Mouse (Mus musculus) right cerebral cortex, postnatal 4 days (tissue): ENCODE results near the gene Rasgrf1.

Experiments
- DNase-seq: peaks from one replicate; pipeline ENCODE4 v3.0.0-alpha.2; 2022

Gene Rasgrf1

DNA sequence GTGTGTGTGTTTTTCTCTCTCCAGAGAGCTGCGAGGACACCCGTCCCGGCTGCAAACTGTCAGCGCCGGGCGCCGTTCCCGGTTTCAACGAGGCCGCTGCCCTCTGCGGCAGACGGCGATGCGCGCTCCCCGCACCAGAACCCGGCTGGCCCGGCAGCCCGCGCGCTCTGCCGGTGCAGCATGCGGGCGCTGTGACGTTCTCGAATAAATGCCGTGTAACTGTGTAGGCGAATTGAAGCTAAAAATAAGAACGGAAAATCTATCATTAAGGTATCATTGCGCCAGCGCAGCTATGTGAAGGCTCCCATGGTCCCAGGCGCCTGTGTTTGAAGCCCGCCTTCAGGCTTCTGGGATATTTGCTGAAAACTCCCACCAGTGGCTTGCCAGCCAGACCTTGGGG, 1.1 kb upstream of the Rasgrf1 start:
- DNase-seq = peak; percentile 64

DNA sequence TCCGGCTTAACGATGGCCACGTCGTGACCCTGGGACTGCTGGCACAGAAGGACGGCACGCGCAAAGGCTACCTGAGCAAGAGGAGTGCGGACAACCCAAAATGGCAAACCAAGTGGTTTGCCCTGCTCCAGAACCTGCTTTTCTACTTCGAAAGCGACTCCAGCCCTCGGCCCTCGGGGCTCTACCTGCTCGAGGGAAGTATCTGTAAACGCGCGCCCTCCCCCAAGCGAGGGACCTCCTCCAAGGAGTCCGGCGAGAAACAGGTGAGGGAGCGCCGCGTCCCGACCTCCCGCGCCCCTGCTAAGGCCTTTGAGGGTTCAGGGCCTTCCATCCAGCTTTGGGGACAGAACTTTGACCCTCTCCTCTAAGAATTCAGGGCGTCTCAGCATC, 298 bp downstream of the Rasgrf1 start:
- DNase-seq = no peak

DNA sequence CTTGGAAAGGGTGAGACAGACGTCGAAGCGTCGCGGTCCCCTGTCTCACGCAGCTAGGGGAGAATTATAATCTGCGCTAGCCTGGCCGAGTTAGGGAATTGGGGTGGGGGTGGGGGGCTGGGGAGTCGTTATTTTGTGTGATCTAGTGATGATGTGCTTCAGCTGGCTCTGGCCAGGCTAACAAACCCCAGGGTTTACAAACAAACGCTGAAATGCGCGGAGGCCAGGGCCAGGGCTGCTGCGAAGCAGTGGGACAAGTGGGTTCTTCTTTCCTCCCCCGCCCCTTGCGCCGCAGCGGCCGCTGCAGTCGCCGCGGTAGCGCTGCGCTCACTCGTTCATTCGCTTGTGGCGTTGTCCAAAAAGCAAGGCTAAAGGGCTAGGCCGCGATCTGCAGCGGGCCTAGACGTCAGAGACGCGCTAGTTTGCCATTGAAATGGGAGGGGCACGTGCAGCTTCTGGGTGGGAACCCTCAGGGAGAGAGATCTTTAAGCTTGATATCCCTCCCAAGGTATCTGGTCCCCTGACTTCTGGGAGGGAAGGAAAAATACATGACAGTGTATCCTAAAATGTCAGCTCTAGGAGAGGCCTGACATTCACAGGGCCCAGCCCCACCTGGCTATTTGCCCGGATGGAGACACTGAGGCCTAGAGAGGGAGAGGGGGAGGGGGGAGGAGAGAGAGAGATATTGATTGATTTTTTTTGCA, 1.2 kb downstream of the Rasgrf1 start:
- DNase-seq = no peak

DNA sequence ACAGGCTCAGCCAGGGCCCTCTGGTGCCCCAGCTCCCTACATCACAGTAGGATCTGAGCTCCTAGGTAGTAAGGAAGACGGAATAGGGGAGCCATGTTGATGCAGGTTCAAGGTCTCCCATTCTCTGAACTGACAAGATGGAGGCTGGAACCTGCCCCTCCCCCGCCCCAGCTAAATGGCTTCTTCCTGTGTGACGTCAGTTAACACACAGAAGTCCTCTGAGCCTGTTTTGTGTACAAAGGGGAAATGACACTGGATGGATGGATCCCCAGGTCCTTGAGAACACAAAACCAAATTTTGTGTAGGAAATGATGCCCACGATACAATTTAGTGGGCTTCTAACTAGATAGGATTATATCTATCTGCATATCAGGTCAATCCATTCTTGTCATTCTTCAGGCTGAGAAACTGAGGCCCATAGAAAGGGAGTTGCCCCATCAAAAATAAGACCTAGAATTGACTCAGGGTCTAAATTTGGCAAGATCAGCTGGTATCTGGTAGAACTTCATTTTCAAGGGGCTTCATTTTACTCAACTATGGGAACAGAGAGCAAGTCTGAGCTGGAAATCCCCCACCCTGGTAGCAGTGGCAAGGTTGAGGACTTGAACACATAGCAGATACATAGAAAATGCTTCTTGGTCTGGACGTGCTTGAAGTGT, 2.3 kb downstream of the Rasgrf1 start:
- no peak for DNase-seq

DNA sequence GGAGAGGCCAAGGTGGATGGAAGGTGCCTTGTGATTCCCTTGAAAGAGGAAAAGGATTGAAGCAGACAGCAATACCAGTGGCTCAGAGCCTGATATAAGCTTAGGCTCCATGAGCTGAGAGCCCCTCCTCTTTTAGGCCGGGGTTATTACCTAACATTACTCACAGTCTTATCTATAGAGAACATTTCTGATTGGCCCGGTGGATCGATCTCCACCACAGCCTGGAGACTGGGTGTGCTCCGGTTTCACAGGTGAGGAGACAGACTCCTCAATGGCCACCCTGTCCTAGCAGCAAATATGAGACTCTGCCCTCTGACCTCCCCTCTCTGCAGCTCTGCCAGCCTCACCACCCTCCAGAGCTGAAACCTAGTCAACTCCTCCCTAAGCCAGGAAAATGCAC, 3.4 kb downstream of the Rasgrf1 start:
- no peak for DNase-seq

DNA sequence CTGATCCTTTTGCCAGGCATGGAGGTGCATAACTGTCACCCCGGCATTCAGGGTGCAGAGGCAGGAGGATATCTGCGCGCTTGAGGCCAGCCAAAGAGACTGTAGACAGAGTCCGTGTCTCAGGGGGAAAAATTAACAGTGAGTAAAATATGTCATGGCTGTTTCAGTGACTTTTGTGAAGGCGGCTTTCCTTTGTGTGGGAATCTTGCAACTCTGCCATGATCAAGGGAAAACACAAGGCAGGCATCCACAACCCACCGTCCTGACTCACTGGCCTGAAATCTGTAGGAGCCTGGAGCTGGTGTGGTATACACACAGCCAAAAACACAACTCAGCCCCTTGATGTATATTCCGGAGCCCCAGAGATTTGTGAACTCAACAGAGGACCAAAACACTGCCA, 6.8 kb downstream of the Rasgrf1 start:
- DNase-seq = no peak

DNA sequence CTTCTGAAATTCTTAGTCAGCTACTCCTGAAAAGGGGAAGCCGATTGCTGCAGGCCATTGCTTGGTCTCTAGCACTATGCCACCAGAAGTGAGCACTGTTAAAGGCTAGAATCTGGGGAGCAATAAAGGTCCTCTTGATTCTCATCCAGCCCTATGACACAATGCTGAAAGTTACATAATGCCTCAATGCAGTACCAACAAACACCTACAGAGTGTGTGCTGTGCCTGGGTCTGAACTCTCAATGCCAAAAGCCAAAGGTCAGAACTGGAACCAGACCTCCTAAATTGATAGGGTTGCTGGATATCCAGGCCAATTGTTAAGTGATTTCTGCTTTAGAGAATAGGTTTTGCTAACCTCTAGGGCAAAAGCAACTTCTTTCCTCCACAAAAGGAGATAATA, 7.7 kb downstream of the Rasgrf1 start:
- DNase-seq = no peak

DNA sequence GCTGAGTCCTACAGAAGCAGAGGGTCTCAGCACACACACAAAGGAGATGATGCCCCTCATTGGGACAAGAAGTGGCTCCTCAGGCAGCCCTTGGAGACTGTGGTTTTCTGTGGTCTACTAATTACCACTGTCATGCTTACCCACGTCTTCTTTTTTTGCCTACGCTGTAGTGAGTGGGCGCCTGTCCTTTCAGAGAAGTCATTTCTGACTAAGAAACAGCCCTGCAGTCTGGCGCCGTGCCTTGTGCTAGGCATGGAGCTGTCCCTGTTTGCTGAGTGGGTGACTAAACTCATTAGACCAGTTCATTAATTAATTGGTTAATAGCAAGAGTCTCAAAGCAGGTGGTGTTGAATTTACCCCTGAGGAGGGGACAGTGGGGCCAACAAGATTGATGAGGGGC, 9.1 kb downstream of the Rasgrf1 start:
- no peak for DNase-seq

DNA sequence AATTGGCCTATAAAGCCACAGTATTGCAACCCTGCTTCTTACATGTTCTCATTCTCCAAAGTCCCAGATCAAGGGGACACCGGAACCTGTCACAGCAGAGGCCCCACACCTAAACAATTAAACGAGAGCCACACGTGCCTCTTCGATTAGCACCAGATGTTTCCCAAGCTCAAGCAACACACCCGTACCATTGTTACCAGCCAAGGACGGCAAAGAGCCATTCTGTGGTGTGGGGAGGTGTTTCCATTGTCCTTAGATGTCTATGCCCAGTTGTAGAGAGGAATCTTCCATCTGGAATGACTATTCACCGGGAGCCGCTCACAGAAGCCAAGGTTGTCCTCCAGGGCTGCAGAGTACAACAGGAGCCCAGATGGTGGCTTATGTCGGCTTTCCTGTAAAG, 11.4 kb downstream of the Rasgrf1 start:
- no peak for DNase-seq

DNA sequence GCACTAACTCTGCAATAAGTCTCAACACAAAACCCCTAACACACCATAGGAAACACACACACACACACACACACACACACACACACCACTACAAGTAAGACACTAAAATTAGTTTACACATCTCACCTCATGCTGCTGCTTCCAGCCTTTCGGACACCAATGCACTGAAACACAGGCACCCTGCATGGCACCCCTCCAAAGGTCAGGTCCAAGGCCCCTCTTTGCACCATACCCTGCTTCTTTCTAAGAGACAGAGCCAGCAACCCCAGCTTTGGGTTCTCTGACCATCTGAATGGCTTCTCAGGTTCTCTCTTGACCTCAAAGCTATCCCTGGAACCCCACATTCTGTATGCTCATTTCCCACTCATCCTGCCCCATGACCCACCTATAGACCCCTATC, 13.0 kb downstream of the Rasgrf1 start:
- no peak for DNase-seq

DNA sequence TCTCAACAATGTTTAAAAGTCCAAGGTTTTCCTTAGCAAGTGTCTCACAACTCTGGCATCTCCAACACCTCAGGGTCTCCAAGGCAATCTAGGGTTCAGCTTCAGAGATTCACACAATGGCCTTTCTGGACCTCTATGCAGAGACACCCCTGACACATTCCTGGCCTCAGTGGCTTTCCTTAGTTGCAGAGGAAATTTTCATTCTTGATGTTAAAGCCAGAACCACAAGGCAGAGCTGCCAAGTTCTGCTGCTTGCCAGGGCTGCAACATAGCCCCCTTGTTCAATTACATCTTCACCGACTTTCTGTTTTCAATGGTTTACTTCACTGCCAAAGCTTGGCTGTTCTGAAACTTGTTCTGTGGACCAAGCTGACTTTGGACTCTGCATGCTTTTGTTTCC, 15.1 kb downstream of the Rasgrf1 start:
- DNase-seq = no peak

DNA sequence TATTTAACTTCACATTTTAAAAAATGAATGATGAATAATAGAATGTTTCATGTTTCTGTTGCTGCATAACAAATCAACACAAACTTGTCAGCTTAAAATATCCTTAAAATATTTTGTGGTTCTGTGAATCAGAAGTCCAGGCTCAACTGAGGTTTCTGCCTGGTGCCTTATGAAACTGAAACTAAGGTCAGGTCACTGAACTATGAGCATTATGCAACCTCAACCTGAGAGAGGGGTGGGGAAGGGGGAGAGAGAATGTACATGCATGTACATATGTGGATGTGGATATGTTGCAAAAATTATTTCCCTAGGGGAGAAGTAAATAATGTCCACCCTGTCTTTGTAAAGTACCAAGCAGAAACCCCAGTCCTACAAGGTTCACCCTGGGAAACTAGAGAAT, 18.8 kb downstream of the Rasgrf1 start:
- no peak for DNase-seq

DNA sequence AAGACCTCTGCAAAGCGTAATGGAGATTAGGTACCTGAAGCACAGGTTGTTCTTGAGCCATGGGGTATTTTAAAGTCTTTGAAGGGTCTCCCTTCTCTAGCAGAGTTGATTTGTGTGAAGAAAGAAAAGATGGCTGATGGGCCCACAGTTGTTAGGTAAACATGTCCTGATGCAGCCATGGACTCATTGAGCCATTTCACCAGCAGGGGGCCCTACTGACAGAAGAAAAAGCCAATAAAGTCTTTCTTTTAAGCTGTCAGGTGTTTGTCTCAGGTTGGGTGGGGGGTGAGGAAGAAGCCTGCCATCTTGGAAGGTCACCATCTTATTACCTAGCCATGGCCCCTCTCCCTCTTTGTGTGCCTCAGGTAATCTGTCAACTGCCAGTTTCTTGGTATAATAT, 30.7 kb downstream of the Rasgrf1 start:
- no peak for DNase-seq

DNA sequence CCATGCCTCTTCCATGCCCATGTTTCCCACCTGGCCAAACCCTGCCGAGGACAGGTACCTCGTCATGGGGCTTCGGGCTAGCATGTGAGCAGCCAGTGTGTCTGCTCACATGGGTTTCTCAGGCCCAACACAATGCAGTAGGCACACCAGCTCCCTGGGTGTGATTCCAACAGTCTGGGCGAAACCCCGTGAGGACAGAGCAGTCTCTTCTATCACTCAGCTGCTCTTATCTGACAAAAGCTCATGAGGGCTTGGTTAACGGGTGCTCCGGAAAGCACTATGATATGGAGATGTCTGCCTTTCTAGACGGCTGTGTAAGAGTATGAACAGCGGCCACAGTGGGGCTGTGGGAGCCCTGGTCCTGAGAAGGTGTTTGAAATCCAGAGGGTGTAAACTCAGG, 37.1 kb downstream of the Rasgrf1 start:
- no peak for DNase-seq

DNA sequence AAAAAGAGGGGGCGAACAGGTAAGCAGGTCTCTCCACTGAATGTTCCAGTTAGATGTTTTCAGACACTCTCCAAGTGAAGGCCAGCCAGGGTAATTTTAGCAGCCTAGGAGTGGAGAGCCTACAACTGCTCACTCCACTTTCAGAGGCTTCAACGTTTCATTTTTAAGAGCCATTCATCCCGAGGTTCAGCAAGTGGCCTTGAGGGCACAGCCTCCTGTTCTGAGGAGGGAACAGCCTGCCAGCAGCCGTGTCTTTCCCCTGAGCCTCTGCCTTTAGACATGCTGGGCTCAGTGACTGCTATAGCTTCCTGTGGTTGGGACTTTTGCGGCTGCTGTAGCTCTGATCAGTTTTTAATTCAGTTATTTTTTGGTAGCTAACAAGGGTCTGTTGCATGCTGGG, 38.9 kb downstream of the Rasgrf1 start:
- no peak for DNase-seq

DNA sequence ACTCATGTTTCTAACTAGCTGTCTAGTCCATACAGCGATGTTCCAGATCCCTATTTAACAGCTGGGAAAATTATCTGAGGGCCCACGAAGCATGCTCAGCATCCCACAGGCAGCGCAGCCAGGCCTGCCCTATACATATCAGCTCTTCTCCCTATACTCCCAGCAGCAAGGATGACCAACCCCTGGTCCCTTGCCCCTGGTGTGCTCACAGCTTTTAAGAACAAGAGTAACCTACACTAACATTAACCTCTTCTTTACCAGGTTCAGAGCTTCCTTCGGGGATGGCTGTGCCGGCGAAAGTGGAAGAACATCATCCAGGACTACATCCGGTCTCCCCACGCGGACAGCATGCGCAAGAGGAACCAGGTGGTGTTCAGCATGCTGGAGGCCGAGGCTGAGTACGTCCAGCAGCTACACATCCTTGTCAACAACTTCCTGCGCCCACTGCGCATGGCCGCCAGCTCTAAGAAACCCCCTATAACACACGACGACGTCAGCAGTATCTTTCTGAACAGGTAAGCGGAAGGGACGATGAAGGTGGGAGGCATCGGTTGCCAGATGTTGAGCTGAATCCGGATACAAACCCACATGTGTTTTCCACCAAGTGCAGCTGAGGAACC, 44.0 kb downstream of the Rasgrf1 start:
- DNase-seq = no peak

DNA sequence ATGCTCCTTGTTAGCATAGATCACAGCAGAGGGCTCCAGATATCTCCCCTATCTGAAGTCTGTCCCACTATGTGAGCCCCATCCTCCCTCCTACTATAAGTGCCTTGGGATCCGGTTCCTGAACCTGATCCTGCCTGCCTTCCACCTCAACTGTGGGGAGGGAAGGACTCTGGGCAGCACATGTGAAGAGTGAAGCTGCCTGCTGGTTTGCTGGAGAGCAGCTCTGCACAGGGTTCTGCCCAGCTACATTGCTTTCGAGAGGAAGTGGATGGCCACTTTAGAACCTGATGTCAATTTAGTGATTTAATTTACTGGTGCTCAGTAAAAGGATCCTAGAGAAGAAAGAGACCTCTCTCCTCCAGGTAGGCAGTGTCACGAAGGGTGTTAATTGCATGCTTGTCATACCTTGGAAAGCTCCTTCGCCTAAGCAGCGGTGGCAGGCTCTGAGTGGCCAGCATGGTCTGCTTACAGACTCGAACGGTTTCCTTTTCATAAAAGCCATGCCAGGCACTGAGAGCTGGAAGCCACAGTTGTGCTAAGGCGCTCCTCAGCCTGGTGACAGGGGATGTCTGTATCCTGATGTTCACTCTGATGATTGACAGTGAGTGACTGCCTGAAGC, 45.3 kb downstream of the Rasgrf1 start:
- DNase-seq = no peak

DNA sequence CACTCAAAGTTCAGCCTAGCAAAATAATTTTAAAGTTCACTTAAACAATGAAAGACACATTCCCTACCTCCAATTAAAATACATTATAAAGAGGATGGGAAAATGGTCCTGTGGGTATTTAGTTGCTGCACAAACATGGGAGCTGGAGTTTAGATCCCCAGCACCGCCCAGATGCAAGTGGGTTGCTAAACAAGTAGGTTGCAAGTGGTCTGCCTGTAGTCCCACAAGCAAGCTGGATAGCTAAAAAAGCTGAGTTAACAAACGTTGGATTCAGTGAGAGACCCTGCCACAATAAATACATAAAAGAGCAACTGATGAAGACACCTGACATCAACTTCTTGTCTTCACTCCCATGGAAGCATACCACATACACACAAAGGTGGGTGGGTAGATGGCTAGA, 49.3 kb downstream of the Rasgrf1 start:
- peak; percentile 0 for DNase-seq

DNA sequence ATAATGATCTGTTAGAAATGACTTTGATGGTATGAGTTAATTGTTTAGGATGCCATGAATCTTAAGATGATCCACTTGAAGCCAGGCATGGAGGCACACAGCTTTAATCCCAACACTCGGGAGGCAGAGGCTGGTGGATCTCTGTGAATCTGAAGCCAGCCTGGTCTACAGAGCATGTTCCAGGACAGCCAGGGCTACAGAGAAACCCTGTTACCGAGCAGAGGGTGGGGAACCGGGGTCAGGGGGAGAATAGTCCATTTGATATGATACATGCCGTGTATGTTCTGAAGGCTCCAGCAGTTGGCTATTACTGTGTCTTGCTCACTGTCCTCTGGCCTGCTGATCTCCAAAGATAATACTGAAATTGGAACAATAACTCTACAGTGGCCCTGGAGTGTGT, 54.4 kb downstream of the Rasgrf1 start:
- DNase-seq = no peak

DNA sequence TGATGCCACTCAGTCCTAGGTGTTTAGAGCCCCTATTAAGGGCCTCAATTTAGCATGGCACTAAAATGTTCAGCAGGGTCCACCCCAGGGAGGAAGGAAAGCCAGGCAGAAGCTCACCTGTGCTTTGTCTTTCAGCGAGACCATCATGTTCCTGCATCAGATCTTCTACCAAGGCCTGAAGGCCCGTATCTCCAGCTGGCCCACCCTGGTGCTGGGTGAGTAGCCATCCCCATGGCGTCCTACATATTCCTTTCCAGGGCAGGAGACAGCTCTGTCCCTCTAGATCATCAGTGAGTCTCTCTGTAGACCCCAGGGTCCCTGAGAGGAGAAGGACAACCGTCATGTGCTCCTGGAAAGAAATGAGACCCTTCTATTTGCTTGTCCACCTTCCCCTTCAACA, 58.0 kb downstream of the Rasgrf1 start:
- DNase-seq = no peak

DNA sequence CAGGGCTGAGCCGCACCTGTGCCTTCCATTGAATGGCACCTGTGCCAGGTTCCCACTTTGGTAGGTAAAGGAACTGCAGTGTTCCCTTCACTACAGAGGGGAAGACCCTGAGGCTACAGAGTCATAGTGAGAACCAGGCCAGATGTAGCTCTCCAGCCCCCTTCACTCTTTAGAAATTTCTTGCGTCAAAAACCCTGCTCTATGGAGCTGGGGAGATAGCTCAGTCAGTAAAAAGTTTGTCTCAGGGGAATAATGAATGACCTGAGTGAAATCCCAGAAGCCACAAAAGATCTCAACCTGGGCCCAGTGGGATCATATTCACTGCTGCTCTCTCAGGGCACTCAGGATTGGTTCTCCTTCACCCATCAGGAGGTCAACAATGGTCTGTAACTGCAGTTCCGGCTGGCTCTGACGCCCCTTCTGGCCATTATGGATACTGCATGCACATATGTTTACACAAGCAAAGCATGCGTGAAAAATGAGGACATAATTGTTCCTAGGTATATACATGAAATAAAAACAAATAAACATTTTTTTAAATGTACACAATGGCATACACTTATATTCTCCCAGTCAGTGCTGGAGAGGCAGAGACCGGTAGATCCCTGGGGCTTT, 59.2 kb downstream of the Rasgrf1 start:
- DNase-seq = no peak

DNA sequence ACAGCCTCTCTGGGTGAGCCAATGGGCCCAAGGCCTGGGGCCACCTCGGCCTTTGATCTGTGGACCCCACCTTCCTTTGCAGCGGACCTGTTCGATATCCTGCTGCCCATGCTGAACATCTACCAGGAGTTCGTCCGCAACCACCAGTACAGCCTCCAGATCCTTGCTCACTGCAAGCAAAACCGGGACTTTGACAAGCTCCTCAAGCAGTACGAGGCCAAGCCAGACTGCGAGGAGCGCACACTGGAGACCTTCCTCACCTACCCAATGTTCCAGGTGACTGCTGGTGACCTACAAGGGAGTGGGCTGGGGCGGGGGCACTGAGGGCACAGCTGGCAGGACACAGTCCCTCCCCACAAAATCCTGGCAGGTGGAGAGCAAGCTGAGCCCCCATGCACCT, 60.6 kb downstream of the Rasgrf1 start:
- DNase-seq = no peak

DNA sequence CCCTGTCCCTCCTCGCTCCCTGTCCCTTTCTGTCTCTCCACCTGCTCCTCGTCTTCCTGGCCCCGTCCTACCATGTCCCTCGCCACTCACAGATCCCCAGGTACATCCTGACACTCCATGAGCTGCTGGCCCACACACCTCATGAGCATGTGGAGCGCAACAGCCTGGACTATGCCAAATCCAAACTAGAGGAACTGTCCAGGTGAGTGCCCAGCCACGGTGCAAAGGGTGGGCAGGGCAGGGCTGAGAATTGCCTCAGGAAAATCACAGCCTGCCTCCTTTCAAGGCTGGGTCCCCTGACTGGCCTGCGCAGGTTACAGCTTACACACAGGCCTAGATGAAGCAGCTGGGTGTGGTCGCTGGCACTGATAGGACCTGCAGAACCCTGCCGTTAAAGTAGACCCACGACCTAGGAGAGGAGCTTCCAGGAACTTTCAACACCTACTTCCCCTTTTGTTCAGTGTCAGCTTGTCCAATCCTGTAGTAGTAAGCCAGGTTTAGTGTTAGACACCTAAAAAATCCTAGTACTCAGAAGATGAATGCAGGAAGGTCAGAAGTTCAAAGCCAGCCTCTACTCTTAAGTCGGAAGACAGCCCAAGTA, 61.3 kb downstream of the Rasgrf1 start:
- DNase-seq = no peak
